Mouse (Mus musculus) heart, postnatal 0 days (tissue): ENCODE measurements around the gene Gps2.

Experiments used
- CTCF ChIP-seq: IDR thresholded peaks from 2 replicates; pipeline ENCODE4 v1.5.1; 2016; ENCODE audit warnings: antibody characterized with exemption, control low read depth, low read depth
- EP300 ChIP-seq: IDR thresholded peaks from 2 replicates; pipeline ENCODE4 v1.6.1; 2016; ENCODE audit warnings: antibody characterized with exemption, low read depth

DNA sequence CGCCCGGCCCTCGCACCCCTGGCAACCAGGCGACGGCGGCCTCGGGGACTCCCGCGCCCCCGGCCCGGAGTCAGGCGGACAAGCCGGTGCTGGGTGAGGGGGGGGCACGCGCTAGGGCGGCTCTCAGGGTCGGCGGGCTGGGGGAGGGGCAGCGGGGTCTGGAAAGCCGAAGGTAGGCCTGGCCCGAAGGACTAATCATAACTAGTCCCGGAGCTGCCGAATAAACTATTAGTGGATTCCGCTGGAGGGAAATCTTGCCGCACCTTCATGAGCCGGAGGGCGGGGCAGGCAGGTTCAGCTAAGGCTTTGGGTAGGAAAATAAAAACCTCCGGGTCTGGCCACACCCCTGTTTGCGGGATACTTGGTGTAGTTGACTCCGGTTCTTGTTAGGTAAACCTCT, 22.5 kb downstream of the Gps2 start:
- no peak for TF ChIP-seq CTCF
- TF ChIP-seq EP300, result no peak
